Mouse (Mus musculus) heart, postnatal 14 days (tissue): ENCODE results near the gene C1qtnf6. TPM values are rescaled to one million over a fixed set of nuclear protein-coding genes. Genes with fewer than 3 reads are reported as not detected.

Experiments used
- DNase-seq, 2 experiments: peaks; one replicate each; pipeline ENCODE4 v3.0.0; 2021 to 2022
- intact Hi-C: fragments of 180-260 bp; cut with DNase I; formaldehyde crosslinking; loops from one replicate; pipeline ENCODE4 v1.15.1; 2025
- long read RNA-seq, 2 experiments: library from polyadenylated mRNA; stranded (forward); transcript quantifications; one replicate each; pipeline ENCODE4 v2.0.0; 2021
- total RNA-seq, 2 experiments: library from RNA; stranded (reverse); gene quantifications; 2 replicates each; pipeline ENCODE4 v1.2.3; 2021

The C1qtnf6 gene
- 10 to 100 TPM; 83.9 to 98.0 TPM for total RNA-seq
- long read RNA-seq, experiment 1, transcript C1qtnf6-203 (3 exons, 2,191 nt) = minor isoform, 11 of 100 reads
- long read RNA-seq, experiment 1, transcript C1qtnf6-201 (3 exons, 2,402 nt) = major isoform, 71 of 100 reads
- long read RNA-seq, experiment 1, partial matches to known transcripts = 16 of 100 reads
- long read RNA-seq, experiment 1, other reads (novel, unspliced or antisense) = 2 of 100 reads
- long read RNA-seq, experiment 2, transcript C1qtnf6-203 (3 exons, 2,191 nt) = minor isoform, 8 of 58 reads
- long read RNA-seq, experiment 2, transcript C1qtnf6-201 (3 exons, 2,402 nt) = major isoform, 47 of 58 reads
- long read RNA-seq, experiment 2, partial matches to known transcripts = 1 of 58 reads
- long read RNA-seq, experiment 2, other reads (novel, unspliced or antisense) = 1 of 58 reads

DNA sequence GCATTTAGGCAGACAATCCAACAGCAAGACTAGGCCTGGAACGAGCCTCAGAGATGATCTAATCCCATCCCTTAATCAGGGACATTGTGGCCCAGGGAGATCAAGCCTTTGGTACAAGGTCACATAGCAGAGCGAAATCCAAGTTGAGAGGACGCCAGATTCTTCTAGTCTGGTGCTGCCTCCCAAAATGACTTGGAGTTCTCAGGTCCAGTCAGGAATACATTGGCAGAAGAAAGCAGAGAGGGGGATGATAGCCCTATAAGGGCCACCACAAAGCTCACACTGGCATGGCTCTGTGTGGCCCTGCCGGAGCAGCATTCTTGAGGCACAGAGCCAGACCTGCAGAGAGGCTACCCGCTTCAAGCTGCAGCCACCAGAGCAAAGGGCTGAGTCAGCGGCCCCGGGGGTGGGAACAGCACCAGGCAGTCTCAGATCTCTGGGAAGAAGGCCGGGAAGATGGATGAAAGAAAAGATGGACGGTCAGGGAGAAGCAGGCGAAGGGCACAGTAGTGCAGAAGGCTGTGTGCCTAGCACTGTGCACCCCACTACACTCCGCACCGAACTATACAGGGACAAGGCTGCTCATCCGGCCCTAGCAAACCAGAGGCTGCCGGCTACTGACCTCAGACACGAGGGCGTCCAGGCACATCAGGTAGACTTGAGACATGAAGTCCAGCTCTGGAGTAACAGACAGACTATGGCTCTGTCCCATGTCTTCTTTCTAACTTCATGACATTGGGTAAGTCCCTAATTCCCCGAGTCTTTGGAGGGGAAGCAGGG is at the start of gene C1qtnf6:
TSS of gene C1qtnf6 (minus strand) at position 746 of the 780 bp plus-strand sequence.
- intact Hi-C loops = loop anchor here (5.0 to 10.0 kb wide), 4 partner anchors 51 to 354 kb away; no protein-coding TSS in a partner anchor
- peak; percentile 79 to 84 for DNase-seq

DNA sequence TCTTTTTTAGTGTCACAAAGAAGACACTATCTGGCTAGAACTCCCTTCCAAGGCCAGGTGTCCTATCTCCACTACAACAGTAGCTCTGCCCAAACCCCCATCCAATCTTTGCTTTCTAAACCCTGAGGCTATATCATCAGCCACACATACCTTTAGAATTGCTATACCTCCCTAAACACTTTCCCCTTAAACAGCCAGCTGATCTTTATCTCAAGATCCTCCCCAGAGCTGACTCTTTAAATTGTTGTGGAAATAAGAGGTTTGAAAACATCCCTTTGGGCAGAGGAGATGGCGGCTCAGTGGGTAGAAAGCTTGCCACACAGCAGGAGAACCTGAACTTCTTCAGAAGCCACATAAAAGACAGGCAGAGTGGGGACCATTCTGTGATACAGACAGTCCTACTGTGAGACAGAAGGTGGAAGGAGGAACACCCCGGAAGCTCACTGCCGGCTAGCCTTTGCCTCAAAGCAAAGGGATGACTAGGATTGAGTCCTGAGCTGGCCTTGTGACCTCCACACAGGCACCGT is 45.1 kb upstream of the C1qtnf6 start:
- no peak for DNase-seq
- intact Hi-C loops = no loop called here

DNA sequence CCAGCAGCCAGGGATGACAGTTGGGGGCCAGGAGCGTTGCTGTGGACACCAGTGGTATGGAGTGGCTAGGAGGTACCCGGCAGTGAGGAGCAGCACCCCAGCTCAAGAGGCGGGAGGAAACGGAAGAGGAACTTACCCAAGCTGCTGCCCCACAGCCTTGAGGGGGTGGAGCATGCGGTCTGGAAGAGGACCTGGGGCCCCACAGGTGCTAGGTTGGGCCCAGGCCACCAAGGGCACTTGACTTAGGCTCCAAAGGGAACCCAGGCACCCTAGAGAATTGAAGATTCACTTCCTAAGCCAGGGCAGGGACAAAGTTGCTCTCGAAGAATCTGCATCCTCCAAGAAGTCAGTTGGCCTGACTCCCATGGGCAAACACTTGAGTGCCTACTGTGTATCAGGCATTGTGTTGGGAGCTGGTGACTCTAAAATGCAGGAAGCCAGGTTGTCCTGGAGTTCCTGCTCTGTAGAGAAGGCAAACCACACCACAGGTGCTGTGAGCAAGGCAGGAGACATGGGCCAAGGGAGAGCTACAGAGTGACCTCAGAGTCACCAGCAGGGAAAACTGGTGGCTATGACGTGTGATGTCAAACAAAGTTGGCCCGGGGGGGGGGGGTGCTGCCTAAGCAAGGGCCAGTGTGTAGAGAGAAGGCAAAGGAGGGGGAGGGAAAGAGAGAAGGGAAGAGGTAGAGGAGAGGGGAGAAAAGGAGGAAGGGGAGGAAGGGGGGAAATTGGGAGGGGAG is 41.6 kb upstream of the C1qtnf6 start, which contains the start of gene Rac2:
TSS of gene Rac2 (minus strand) at position 126 of the 740 bp plus-strand sequence.
- no peak for DNase-seq
- intact Hi-C loops = no loop called here

DNA sequence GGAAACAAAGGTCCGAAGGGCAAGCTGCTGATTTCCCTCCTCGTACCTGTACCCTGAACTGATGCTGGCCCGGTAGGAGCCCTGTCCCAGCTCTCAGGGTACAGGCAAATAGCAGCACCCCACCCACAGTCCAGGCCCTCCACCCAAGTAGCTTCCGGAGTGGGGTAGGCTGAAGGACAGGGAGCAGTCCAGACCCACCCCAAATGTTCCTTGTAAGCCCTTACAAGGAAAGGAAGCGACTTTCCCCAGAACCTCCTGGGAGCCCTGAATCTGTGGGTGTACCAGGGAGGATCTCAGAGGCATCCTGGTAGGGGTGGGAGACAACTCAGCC is 41.0 kb upstream of the C1qtnf6 start:
- intact Hi-C loops = no loop called here
- DNase-seq = no peak

DNA sequence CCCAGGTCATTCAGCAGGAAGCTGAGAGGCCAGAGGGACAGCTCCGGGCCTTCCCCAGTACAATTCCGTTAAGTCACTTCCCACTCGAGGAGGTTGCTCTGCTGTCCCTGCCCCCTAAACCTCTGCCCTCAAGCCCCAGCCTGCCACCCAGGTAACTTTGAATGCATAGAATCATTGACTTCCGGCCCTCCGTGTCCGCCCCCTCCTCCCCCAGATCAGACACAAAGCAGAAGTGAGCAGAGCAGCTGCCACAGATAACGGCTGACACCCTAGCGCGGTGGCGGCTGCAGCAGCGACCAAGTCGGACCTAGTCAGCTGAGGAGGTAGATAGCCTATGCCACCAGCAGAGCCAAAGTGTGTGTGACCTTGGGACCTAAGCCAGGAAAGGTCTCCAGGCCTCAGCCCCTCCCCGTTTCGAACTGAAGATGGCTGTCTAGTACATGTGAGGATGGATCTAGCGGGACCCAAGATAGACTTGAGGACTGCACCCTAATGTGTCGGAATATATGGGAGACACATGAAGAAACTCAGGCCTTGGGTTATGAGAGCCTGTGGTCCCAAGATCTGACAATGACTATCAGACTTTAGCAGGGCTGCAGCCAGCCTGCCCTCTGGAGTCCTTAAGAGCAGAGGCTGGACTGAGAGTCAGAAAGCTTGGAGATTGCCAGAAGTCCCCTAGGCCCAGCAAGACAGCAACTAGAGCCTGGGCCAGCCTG is 40.5 kb upstream of the C1qtnf6 start:
- intact Hi-C loops = no loop called here
- peak in 1 of 2 experiments; percentile 20 for DNase-seq

DNA sequence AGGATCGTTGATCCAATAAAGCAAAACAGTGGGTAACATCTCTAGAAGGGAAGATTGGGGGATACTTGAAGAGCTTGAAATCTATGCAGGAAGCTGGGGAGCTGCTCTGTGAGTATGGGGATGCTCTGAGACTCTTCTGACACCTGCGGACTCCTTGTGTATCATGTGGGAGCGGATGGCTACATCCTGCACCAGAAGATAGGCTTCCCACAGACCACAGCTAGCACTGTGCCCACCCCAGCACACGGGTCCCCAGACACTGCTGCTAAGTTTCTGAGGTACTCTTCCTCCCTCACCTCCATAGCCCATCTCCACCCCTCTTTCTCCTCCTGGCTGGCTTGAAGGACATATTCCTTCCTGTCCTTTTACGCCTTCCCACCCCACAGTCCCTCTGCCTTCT is 39.0 kb upstream of the C1qtnf6 start:
- intact Hi-C loops = no loop called here
- no peak for DNase-seq

DNA sequence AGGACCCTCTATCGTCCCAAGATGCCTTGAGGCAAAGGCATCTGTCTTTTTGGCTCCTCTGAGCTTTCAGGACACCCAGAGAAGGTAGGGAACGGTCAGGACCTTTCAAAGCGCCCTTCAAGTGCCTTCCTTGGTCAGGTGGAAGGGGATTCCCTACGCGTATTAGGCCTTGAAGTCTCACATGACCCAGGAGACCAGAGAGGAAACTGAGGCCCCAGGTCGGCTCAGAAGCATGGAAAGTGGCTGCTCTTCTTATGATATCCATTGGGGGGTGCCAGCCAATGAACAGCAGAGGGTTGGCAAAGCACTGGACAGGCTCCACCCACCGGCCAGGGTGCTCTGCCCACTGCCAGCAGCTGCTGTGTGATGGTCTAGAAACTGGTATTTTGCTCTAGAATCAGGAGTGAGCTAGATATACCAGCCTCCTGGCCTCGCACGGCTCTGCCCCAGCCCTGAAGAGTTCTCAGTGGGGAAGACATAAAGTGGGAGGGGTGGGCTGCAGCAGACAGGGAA is 36.4 kb upstream of the C1qtnf6 start:
- intact Hi-C loops = no loop called here

DNA sequence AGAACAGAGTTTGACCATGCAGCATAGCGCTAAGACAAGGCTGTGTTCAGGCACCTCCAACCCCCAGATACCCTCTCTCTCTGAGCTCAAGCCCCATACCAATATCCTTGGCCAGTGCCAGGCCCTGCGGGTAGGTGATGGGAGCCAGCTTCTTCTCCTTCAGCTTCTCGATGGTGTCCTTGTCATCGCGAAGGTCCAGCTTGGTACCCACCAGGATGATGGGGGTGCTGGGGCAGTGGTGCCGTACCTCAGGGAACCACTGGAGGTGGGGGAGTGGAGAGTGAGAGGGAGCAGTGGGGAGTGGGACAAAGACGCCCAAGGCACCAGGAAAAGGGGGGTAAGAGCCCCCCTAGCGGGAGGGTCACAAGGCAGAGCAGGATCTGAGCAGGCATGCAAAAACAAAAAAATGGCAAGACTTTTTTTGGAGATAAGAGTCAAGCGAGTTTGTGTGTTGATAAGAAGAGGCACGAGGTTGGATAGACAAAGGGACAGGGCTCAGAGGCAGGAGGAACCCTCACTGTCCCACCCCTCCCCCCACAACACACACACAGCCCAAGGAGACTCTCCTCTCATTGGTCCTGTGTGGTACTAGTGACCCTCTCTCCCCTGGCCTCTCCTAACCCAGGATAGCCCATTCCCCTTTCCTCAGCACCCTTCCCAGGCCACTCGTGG is 33.7 kb upstream of the C1qtnf6 start:
- DNase-seq = no peak
- intact Hi-C loops = no loop called here

More for the DNA sequence above, 36.4 kb upstream of the C1qtnf6 start:
- DNase-seq = no peak

DNA sequence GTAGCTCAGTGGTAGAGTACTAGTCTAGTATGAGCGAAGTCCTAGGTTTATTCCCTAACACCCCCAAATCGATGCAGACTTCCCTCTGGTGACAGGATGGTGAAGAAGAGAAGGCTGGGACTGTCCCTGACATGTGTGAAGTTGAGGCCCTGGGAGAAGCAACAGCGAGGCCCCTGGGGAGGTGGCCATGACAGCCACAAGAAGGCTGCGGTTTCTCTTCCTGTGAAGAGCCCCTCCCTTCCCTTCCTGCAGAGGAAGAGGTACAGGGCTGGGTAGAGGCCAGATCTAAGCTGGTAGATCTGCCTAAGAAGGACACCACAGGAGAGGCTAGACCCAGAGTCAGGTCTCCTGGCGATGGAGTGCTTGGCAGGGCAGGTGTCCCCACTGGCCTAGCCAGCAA is 32.7 kb upstream of the C1qtnf6 start:
- no peak for DNase-seq
- intact Hi-C loops = no loop called here

DNA sequence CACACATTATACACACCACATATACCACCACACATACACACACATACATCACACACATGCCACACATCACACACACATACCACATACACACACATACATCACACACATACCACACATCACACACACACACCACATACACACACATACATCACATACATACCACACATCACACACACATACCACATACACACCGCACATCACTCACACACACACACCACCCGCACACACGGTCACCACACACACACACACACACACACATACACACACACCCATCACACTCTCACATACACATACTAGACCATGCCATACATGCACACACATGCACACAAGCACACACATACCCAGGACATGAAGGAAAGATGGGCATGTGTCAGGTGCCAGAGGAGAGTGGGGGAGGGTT is 32.1 kb upstream of the C1qtnf6 start:
- no peak for DNase-seq
- intact Hi-C loops = no loop called here

DNA sequence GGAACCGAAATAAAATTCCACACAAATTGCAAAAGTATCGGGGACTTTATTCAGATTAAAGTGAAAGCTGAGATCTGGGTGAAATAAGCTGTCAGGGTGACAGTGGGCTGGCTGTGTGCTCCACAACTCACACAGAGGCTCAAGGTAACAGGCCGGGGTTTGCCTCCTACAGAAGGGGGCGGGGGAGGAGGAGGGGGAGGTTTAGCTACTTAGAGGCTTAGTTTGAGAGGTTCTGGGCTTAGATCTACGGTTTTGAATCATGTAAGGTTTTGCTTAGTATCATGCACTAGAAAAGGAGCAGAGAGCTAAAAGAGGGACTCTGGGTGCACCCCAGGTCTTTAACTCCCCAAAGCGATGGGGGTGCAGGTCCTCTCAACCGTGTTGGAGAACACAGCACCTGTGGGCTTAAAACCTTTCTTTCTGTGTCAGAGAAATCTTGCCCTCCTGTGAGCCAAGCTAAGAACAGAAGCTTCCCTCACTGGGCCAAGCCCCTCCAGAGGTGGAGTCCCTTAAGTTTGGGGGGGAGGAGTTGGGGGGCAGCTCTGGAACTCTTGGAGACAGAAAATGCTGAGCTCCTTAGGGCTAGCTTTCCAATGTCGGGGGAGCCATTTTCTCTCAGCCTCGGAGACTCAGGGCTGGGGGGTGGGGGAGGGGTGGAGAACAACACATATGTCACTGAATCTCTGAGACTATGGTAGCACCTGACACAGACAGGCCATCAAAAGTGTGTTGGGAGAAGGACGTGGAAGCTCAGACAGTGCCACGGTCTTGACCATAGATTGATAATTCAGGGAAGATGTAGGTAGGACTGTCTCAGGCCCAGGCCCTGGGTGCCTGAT is 28.1 kb upstream of the C1qtnf6 start:
- no peak for DNase-seq
- intact Hi-C loops = no loop called here

DNA sequence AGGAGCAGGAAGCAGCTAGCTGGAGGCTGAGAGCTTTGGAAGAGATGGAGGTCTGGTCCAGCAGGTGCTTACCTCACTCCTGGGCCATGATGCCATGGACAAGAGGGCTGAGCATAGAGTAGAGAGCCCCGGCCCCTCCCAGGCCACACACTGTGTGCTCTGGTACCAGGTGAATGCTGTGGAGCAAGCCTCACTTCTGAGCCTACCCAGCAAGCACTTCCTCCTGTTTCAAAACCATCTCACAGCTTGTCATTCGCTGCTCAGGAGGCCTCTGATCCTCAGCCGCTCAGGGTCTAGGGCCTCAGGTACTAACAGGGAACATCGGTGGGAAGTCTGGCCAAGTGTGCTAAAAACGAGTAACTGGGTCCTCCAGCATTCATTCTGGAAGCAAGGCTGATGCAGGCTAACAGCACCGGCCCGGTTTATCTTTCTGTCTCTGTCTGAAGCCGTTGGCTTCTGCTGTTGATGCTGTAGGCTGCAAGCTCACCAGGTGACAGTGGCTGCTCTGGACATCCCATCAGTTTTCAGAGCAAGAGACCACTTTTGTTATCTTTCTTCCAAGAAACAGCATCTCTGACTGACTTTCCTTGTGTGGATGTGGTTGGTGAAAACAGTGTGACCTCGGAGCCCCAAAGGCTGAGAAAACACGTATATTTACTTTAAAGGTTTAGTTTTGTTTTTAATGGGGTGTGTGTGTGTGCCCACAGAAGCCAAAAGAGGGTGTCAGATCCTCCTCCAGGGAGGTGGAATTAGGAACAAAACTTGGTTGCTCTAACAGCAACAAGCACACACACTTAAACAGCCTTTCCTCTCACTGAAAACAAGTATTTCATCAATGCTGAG is 26.7 kb upstream of the C1qtnf6 start:
- intact Hi-C loops = no loop called here
- DNase-seq = no peak

DNA sequence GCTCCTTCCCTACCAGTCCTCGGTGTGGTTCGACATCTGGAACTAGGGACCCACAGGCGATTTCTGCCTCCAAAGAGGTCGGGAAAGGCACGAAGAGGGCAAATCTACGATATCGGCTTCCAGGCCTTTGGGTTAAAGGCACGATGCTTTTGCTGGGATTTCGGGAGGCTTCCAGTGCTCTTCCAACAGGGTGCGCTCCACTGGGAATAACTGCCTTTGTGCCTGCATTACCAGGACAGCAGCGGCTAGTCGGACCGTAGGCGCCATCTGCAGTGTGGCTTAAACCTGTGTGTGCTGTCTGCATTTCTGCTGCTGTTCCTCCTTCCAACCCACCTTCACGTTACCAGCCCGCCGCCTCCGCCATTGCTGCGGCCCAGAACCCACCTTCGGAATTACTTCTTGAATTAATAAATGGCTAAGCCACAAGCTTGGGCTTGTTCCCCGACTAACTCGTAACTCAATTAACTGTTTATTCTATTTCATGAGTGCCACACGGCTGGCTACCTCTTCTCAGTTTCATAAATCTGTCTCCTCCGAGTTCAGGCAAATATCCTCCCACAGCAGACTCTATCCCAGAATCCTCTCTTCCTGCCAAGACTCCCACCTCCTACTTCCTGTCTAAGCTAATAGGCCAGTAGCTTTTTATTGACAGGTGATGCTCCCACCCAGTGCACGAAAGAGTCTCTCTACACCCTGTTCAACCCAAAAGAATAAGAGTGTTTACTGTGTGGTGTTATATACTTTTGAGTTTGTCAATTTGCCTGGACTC is 23.5 kb upstream of the C1qtnf6 start:
- DNase-seq = no peak
- intact Hi-C loops = no loop called here

DNA sequence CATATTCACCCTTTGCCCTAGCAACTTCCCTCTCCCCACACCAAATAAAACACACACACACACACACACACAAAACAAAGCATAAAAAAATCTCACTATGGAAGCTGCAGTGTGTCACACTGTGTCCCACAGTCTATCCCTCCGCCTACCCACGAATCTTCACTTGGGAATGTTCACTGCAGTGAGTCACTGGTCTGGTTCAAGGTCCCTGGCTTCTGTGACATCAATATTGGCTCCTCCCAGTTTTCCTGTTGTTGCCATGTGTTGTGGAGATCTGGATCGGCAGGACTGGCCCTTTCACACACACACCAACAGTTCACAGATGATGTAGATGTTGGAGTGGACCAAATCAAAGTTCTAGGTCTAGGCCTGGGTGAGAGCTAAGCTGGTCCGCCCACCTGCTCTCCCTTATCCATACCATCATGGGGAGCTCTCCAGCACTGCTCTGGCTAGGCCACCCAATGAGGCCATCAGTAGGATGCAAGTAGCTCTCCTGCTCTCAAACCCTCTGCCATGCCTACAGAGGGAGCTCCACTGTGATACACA is 18.0 kb upstream of the C1qtnf6 start:
- intact Hi-C loops = no loop called here
- no peak for DNase-seq

DNA sequence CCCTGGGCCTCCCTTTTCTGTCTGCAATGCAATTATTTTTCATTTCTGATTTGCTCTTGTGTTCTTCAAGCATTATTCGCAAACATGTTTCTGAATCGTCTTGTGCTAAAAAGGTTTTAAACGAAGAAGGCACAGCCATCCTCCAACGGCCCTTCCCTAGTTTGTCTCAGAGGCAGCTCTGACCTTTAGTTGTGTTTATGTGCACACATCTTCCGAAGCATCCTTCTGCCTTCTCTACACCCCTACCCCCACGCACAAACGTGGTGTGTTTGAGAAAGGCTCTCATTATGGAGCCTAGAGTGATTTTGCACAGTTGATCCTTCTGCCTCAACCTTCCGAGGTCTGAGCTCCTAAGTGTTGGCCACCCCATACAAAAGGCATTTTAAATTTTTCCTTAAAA is 17.5 kb upstream of the C1qtnf6 start:
- intact Hi-C loops = no loop called here
- DNase-seq = no peak

DNA sequence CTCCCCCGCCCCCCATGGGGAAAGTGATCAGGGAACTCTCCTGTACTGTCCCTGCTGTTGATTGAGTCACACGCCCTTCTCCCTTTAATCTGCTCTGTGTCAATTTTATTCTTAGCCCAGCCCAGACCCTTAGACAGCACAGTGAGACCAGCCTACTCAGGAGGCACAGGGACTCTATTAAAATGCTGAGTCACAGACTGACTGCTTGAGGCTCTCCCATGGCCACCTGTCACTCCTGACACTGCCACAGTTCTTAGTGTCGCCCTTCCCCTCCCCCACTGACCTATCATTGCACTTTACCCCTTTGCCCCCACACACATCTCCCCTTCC is 17.1 kb upstream of the C1qtnf6 start:
- intact Hi-C loops = no loop called here
- DNase-seq = no peak
